Mouse (Mus musculus): ENCODE measurements around the gene Cxcl17. TPM values are rescaled to one million over a fixed set of nuclear protein-coding genes. Genes with fewer than 3 reads are reported as not detected.

Gene Cxcl17
- total RNA-seq, 1 experiment = 0.31 TPM

GRCm38 (mm10) chr7:25392851-25393250 is 19.8 kb downstream of the Cxcl17 start:
- Histone ChIP-seq H3K9me3 (ENCODE audit: control insufficient read depth, insufficient read depth, low read depth, low read length) (no peaks in the 10 kb centered on the region), H3K27ac (ENCODE audit: insufficient read depth, low read depth, low read length, poor library complexity, severe bottlenecking) (no peak overlapping the region), H3K9ac (ENCODE audit: insufficient read depth, low read depth, low read length, poor library complexity, severe bottlenecking) (no peak overlapping the region), H3K4me3 (ENCODE audit: insufficient read depth in 1 of 2, low read depth in 1 of 2, low read length in 2 of 2, poor library complexity in 1 of 2, severe bottlenecking in 1 of 2) (no peak overlapping the region), H3K36me3 (ENCODE audit: control insufficient read depth, insufficient read depth, low read length, poor library complexity, severe bottlenecking) (no peaks in the 10 kb centered on the region; the same call in 1 of the 2 replicates), H3K4me1 (ENCODE audit: control insufficient read depth in 2 of 2, insufficient read depth in 2 of 2, low read length in 2 of 2, poor library complexity in 1 of 2) (peaks cover 3 to 9% of the 10 kb centered on the region in 2 experiments; a peak in 2 of 4 replicates)
- in situ Hi-C loops (cut with MboI; ENCODE audit: low sequenced_read_pairs in 2 of 2, unreplicated experiment in 2 of 2) = no loop called here
- DNase-seq (ENCODE audit: low read depth, low spot score) = no peak
- TF ChIP-seq CHD2 (IDR thresholded peaks at IDR 0.05; ENCODE audit: low read depth, low read length) = no peak
- no peak for TF ChIP-seq HCFC1 (IDR thresholded peaks at IDR 0.05; ENCODE audit: borderline replicate concordance, insufficient read depth, low read length)
- no peak for TF ChIP-seq ZC3H11A (IDR thresholded peaks at IDR 0.05; ENCODE audit: borderline replicate concordance, low read depth, low read length)
- no peak for TF ChIP-seq MAFK (IDR thresholded peaks at IDR 0.05; ENCODE audit: insufficient read depth, low read depth, low read length)
- TF ChIP-seq ZNF384 (IDR thresholded peaks at IDR 0.05; ENCODE audit: low read depth, low read length) = no peak

- TF ChIP-seq ZNF384 (IDR thresholded peaks at IDR 0.05; ENCODE audit: low read depth, low read length) = no peak
- no peak for TF ChIP-seq CHD2 (IDR thresholded peaks at IDR 0.05; ENCODE audit: low read depth, low read length)
- TF ChIP-seq ZC3H11A (IDR thresholded peaks at IDR 0.05; ENCODE audit: borderline replicate concordance, low read depth, low read length) = no peak
- TF ChIP-seq MAFK (IDR thresholded peaks at IDR 0.05; ENCODE audit: insufficient read depth, low read depth, low read length) = no peak
- TF ChIP-seq HCFC1 (IDR thresholded peaks at IDR 0.05; ENCODE audit: borderline replicate concordance, insufficient read depth, low read length) = no peak
- Histone ChIP-seq H3K27ac (ENCODE audit: insufficient read depth, low read depth, low read length, poor library complexity, severe bottlenecking) (no peak overlapping the region), H3K9me3 (ENCODE audit: control insufficient read depth, insufficient read depth, low read depth, low read length) (no peaks in the 10 kb centered on the region), H3K9ac (ENCODE audit: insufficient read depth, low read depth, low read length, poor library complexity, severe bottlenecking) (no peak overlapping the region), H3K4me1 (ENCODE audit: control insufficient read depth in 2 of 2, insufficient read depth in 2 of 2, low read length in 2 of 2, poor library complexity in 1 of 2) (peaks cover 1 to 7% of the 10 kb centered on the region in 2 experiments; a peak in 2 of 4 replicates), H3K4me3 (ENCODE audit: insufficient read depth in 1 of 2, low read depth in 1 of 2, low read length in 2 of 2, poor library complexity in 1 of 2, severe bottlenecking in 1 of 2) (no peak overlapping the region), H3K36me3 (ENCODE audit: control insufficient read depth, insufficient read depth, low read length, poor library complexity, severe bottlenecking) (no peaks in the 10 kb centered on the region; the same call in 1 of the 2 replicates)
- in situ Hi-C loops (cut with MboI; ENCODE audit: low sequenced_read_pairs in 2 of 2, unreplicated experiment in 2 of 2) = no loop called here
- no peak for DNase-seq (ENCODE audit: low read depth, low spot score)
Observed at GRCm38 (mm10) chr7:25391856-25392453, 20.7 kb downstream of the Cxcl17 start.

GRCm38 (mm10) chr7:25390986-25391385 is 21.7 kb downstream of the Cxcl17 start:
- H3K36me3 ChIP-seq (ENCODE audit: control insufficient read depth, insufficient read depth, low read length, poor library complexity, severe bottlenecking) = no peaks in the 10 kb centered on the region; the same call in 1 of the 2 replicates
- no peak overlapping the region for H3K9ac ChIP-seq (ENCODE audit: insufficient read depth, low read depth, low read length, poor library complexity, severe bottlenecking)
- no peak overlapping the region for H3K4me3 ChIP-seq (ENCODE audit: insufficient read depth in 1 of 2, low read depth in 1 of 2, low read length in 2 of 2, poor library complexity in 1 of 2, severe bottlenecking in 1 of 2)
- H3K27ac ChIP-seq (ENCODE audit: insufficient read depth, low read depth, low read length, poor library complexity, severe bottlenecking) = no peak overlapping the region
- no peak for DNase-seq (ENCODE audit: low read depth, low spot score)
- TF ChIP-seq ZNF384 (IDR thresholded peaks at IDR 0.05; ENCODE audit: low read depth, low read length) = no peak
- TF ChIP-seq MAFK (IDR thresholded peaks at IDR 0.05; ENCODE audit: insufficient read depth, low read depth, low read length) = no peak
- no peak for TF ChIP-seq HCFC1 (IDR thresholded peaks at IDR 0.05; ENCODE audit: borderline replicate concordance, insufficient read depth, low read length)
- no peak for TF ChIP-seq CHD2 (IDR thresholded peaks at IDR 0.05; ENCODE audit: low read depth, low read length)
- no peak for TF ChIP-seq ZC3H11A (IDR thresholded peaks at IDR 0.05; ENCODE audit: borderline replicate concordance, low read depth, low read length)
- peaks cover 1 to 4% of the 10 kb centered on the region in 2 experiments; a peak in 2 of 4 replicates for H3K4me1 ChIP-seq (ENCODE audit: control insufficient read depth in 2 of 2, insufficient read depth in 2 of 2, low read length in 2 of 2, poor library complexity in 1 of 2)
- H3K9me3 ChIP-seq (ENCODE audit: control insufficient read depth, insufficient read depth, low read depth, low read length) = no peaks in the 10 kb centered on the region
- in situ Hi-C loops (cut with MboI; ENCODE audit: low sequenced_read_pairs in 2 of 2, unreplicated experiment in 2 of 2) = no loop called here

- Histone ChIP-seq H3K4me3 (ENCODE audit: insufficient read depth in 1 of 2, low read depth in 1 of 2, low read length in 2 of 2, poor library complexity in 1 of 2, severe bottlenecking in 1 of 2) (no peak overlapping the region), H3K27ac (ENCODE audit: insufficient read depth, low read depth, low read length, poor library complexity, severe bottlenecking) (no peak overlapping the region), H3K9me3 (ENCODE audit: control insufficient read depth, insufficient read depth, low read depth, low read length) (no peaks in the 10 kb centered on the region), H3K9ac (ENCODE audit: insufficient read depth, low read depth, low read length, poor library complexity, severe bottlenecking) (no peak overlapping the region; the same call in 1 of the 2 replicates), H3K4me1 (ENCODE audit: control insufficient read depth in 2 of 2, insufficient read depth in 2 of 2, low read length in 2 of 2, poor library complexity in 1 of 2) (peaks cover 1 to 4% of the 10 kb centered on the region in 2 experiments; a peak in 2 of 4 replicates), H3K36me3 (ENCODE audit: control insufficient read depth, insufficient read depth, low read length, poor library complexity, severe bottlenecking) (no peaks in the 10 kb centered on the region; the same call in 1 of the 2 replicates)
- in situ Hi-C loops (cut with MboI; ENCODE audit: low sequenced_read_pairs in 2 of 2, unreplicated experiment in 2 of 2) = no loop called here
- TF ChIP-seq ZNF384 (IDR thresholded peaks at IDR 0.05; ENCODE audit: low read depth, low read length) = no peak
- no peak for TF ChIP-seq MAFK (IDR thresholded peaks at IDR 0.05; ENCODE audit: insufficient read depth, low read depth, low read length)
- TF ChIP-seq ZC3H11A (IDR thresholded peaks at IDR 0.05; ENCODE audit: borderline replicate concordance, low read depth, low read length) = no peak
- TF ChIP-seq HCFC1 (IDR thresholded peaks at IDR 0.05; ENCODE audit: borderline replicate concordance, insufficient read depth, low read length) = no peak
- no peak for TF ChIP-seq CHD2 (IDR thresholded peaks at IDR 0.05; ENCODE audit: low read depth, low read length)
- no peak for DNase-seq (ENCODE audit: low read depth, low spot score)
Observed at GRCm38 (mm10) chr7:25390054-25390770, 22.5 kb downstream of the Cxcl17 start.

Data from ES-E14 (cell line).